Mouse (Mus musculus) G1E-ER4 (cell line): ENCODE results near the gene Gdpd1. TPM values are rescaled to one million over a fixed set of nuclear protein-coding genes. Genes with fewer than 3 reads are reported as not detected.

ENCODE experiments used
- GATA1 ChIP-seq: IDR thresholded peaks from one replicate; pipeline ENCODE4 v1.8.0; 2012; ENCODE audit warnings: low read length, inconsistent platforms
- polyA plus RNA-seq: library from polyadenylated mRNA; stranded (reverse); fragments of >175 nt; gene quantifications from 2 replicates; pipeline ENCODE4 v1.2.3, GENCODE M21; 2012

The Gdpd1 gene
- polyA plus RNA-seq, 1 experiment, result 0.83 TPM

- no peak for TF ChIP-seq GATA1
Measured at GRCm38 (mm10) chr11:86996266-86996665, 77.6 kb downstream of the Gdpd1 start.

GRCm38 (mm10) chr11:86995625-86996221 lies 78.1 kb downstream of the Gdpd1 start:
- peak; percentile 10 for TF ChIP-seq GATA1

- no peak for TF ChIP-seq GATA1
Measured at GRCm38 (mm10) chr11:86994791-86995624, 78.9 kb downstream of the Gdpd1 start.

GRCm38 (mm10) chr11:86994330-86994729 lies 79.5 kb downstream of the Gdpd1 start:
- TF ChIP-seq GATA1, result no peak

- TF ChIP-seq GATA1, result no peak
Measured at GRCm38 (mm10) chr11:86993041-86994037, 80.5 kb downstream of the Gdpd1 start, which contains the start of gene Ypel2. TSS of gene Ypel2 (minus strand) at chr11:86993707.

GRCm38 (mm10) chr11:86992461-86992988 lies 81.3 kb downstream of the Gdpd1 start:
- TF ChIP-seq GATA1, result no peak

- no peak for TF ChIP-seq GATA1
Measured at GRCm38 (mm10) chr11:86991241-86991640, 82.6 kb downstream of the Gdpd1 start.

GRCm38 (mm10) chr11:86990309-86990708 lies 83.6 kb downstream of the Gdpd1 start:
- TF ChIP-seq GATA1, result no peak

- TF ChIP-seq GATA1, result no peak
Measured at GRCm38 (mm10) chr11:86984990-86985389, 88.9 kb downstream of the Gdpd1 start.

Other genes with a start within 250 kb of the Gdpd1 start
- 3.0 and 3.1 TPM in 2 replicates for gene Ypel2, start 80.4 kb downstream of the Gdpd1 start, polyA plus RNA-seq
- gene Smg8, start 12.7 kb upstream of the Gdpd1 start, polyA plus RNA-seq, result 4.7 and 6.0 TPM in 2 replicates
- gene Prr11, start 34.6 kb upstream of the Gdpd1 start, polyA plus RNA-seq, result 0.64 and 1.0 TPM in 2 replicates
- 0.28 and 0.79 TPM in 2 replicates for gene Ska2, start 35.2 kb upstream of the Gdpd1 start, polyA plus RNA-seq
- 16.4 and 17.9 TPM in 2 replicates for gene Trim37, start 53.0 kb upstream of the Gdpd1 start, polyA plus RNA-seq